Mouse (Mus musculus) effector memory CD4-positive, alpha-beta T cell, adult 7 months (primary cell): ENCODE measurements around the gene Usp45. TPM values are rescaled to one million over a fixed set of nuclear protein-coding genes. Genes with fewer than 3 reads are reported as not detected.

Experiments
- polyA plus RNA-seq: library from polyadenylated mRNA; unstranded; fragments of 100-300 nt; shearing (Covaris generic); gene quantifications from one replicate; pipeline ENCODE4 v1.2.1, GENCODE M21; 2017

Usp45 gene
- polyA plus RNA-seq, result 30.1 TPM

GRCm38 (mm10) chr4:21766863-21767304 is at the start of gene Usp45, which contains the start of gene Tstd3:
Gene Usp45, plus strand, starts transcription at chr4:21767156.
Gene Tstd3, minus strand, starts transcription at chr4:21767212.

GRCm38 (mm10) chr4:21727615-21728165 is 39.3 kb upstream of the Usp45 start, which contains the start of gene Ccnc:
Gene Ccnc, plus strand, starts transcription at chr4:21727701.

GRCm38 (mm10) chr4:21847481-21848286 is 80.7 kb downstream of the Usp45 start, which contains the start of gene Pnisr:
Gene Pnisr, plus strand, starts transcription at chr4:21847583.

GRCm38 (mm10) chr4:21879565-21880220 is 112.7 kb downstream of the Usp45 start, which contains the start of gene Coq3:
Gene Coq3, plus strand, starts transcription at chr4:21879673.

Other genes with a start within 250 kb of the Usp45 start
- gene Prdm13, start 81.2 kb upstream of the Usp45 start, polyA plus RNA-seq, result 0.28 TPM
- 30.5 TPM for gene Ccnc, start 39.5 kb upstream of the Usp45 start, polyA plus RNA-seq
- 8.5 TPM for gene Tstd3, start 56 bp downstream of the Usp45 start, polyA plus RNA-seq
- 149 TPM for gene Pnisr, start 80.4 kb downstream of the Usp45 start, polyA plus RNA-seq
- gene Coq3, start 112.5 kb downstream of the Usp45 start, polyA plus RNA-seq, result 7.3 TPM
- not detected for gene Faxc, start 164.2 kb downstream of the Usp45 start, polyA plus RNA-seq